Mouse (Mus musculus) C2C12 (cell line): ENCODE data around the gene Clba1.

Source experiments
- CTCF ChIP-seq: IDR thresholded peaks from one replicate; pipeline ENCODE4 v1.5.1; 2011; ENCODE audit not compliant: control insufficient read depth, insufficient read depth, insufficient read length
- FOSL1 ChIP-seq: IDR thresholded peaks from one replicate; pipeline ENCODE4 v1.8.0; 2011; ENCODE audit warnings: mild to moderate bottlenecking, low read length; ENCODE audit not compliant: poor library complexity, insufficient read depth, severe bottlenecking
- MAX ChIP-seq: IDR thresholded peaks from one replicate; pipeline ENCODE4 v1.6.1; 2011; ENCODE audit warnings: mild to moderate bottlenecking, control low read depth
- MYOD1 ChIP-seq: IDR thresholded peaks from one replicate; pipeline ENCODE4 v1.6.1; 2011; ENCODE audit warnings: low read depth; ENCODE audit not compliant: control insufficient read depth, insufficient read length
- MYOG ChIP-seq: IDR thresholded peaks from one replicate; pipeline ENCODE4 v1.6.1; 2011; ENCODE audit not compliant: control insufficient read depth, insufficient read length; ENCODE audit errors: extremely low read depth

DNA sequence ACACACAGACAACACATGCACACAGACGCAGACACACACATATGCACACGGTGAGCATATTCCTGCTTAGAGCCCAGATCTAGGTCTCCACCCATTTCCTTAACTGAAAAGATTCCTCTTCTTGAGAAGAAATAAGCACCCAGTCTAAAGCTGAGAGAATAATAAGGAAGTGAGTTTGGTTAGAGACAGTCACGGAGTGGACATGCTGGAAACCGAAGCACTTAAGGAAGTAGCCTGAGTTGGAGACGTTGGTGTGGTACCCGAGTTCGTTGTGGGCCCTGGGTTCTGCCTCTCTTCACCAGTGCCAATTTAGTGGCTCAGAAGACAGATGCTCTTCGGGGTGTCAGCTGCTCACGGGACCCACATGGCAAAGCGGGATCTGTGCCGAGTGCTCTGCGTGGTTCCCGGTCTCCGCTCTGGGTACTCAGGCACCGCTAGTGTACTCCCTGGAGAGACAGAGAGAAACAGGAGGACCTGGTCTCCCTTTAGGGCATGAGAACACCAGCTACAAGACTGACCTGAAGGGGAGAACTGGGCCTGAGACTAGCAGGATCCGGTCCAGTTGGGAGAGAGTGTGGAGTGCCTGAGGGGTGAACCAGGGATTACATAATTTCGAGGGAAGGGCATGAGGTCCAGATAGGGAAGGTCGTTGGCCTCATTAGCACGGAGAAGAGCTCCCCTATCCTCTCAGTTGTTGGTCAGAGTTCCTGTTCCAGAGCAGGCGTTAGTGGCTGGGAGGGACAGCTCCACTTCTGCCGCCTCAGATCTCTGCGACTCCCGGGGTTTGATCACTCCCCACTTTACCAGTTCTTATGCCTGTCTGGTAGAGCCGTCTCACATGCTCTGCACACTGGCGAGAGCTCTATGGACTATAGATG lies 31.7 kb downstream of the Clba1 start:
- TF ChIP-seq FOSL1: no peak
- TF ChIP-seq MYOG: no peak
- no peak for TF ChIP-seq CTCF
- TF ChIP-seq MYOD1: no peak
- TF ChIP-seq MAX: no peak
